Mouse (Mus musculus): ENCODE measurements around the gene Fam205a3. TPM values are rescaled to one million over a fixed set of nuclear protein-coding genes. Genes with fewer than 3 reads are reported as not detected.
"Not testable (repeated sequence)": the region's sequence is repeated elsewhere in the genome, so short reads cannot be mapped to it uniquely, and the experiment has no call there.

The Fam205a3 gene
- polyA plus RNA-seq (2015; fragmentation: Nextera tagmentation; extraction: Ambion mirVana) = not detected in 2 replicates

- not testable (repeated sequence) for ATAC-seq (ENCODE audit: low read depth); H3K9ac ChIP-seq (ENCODE audit: low read depth, low read length); H3K27ac ChIP-seq (ENCODE audit: low read length); H3K4me1 ChIP-seq (ENCODE audit: control insufficient read depth, low read depth, low read length); H3K27me3 ChIP-seq (ENCODE audit: control insufficient read depth, insufficient read depth, low read depth, low read length); H3K9me3 ChIP-seq (replicated peaks; ENCODE audit: control insufficient read depth, low read length); H3K4me2 ChIP-seq (ENCODE audit: low read depth, low read length); H3K4me3 ChIP-seq (ENCODE audit: low read depth, low read length); H3K36me3 ChIP-seq (ENCODE audit: control insufficient read depth, insufficient read depth)
- no CpG with 5 or more reads among the region's 1 CpGs for WGBS (ENCODE audit: insufficient replicate concordance)
Measured at GRCm38 (mm10) chr4:42318034-42318433, at the start of gene Fam205a3. TSS of gene Fam205a3 (plus strand) at chr4:42318334.

GRCm38 (mm10) chr4:42293967-42294366, 24.2 kb upstream of the Fam205a3 start, which contains the start of gene Gm21953:
TSS of gene Gm21953 (plus strand) at chr4:42294267.
- H3K27ac ChIP-seq (ENCODE audit: low read length); H3K4me2 ChIP-seq (ENCODE audit: low read depth, low read length); H3K4me1 ChIP-seq (ENCODE audit: control insufficient read depth, low read depth, low read length); H3K9me3 ChIP-seq (replicated peaks; ENCODE audit: control insufficient read depth, low read length); H3K27me3 ChIP-seq (ENCODE audit: control insufficient read depth, insufficient read depth, low read depth, low read length); H3K36me3 ChIP-seq (ENCODE audit: control insufficient read depth, insufficient read depth); H3K4me3 ChIP-seq (ENCODE audit: low read depth, low read length); ATAC-seq (ENCODE audit: low read depth); H3K9ac ChIP-seq (ENCODE audit: low read depth, low read length): not testable (repeated sequence)
- WGBS (ENCODE audit: insufficient replicate concordance) = no CpG with 5 or more reads among the region's 18 CpGs

Other genes with a start within 250 kb of the Fam205a3 start
- not detected in 2 replicates for gene Gm3893, start 227.1 kb upstream of the Fam205a3 start, polyA plus RNA-seq (2015; fragmentation: Nextera tagmentation; extraction: Ambion mirVana)
- gene Gm13304, start 203.5 kb upstream of the Fam205a3 start, polyA plus RNA-seq (2015; fragmentation: Nextera tagmentation; extraction: Ambion mirVana) = 0.29 TPM in 1 of 2 replicates, not detected in the other
- not detected in 2 replicates for gene Gm13306, start 164.9 kb upstream of the Fam205a3 start, polyA plus RNA-seq (2015; fragmentation: Nextera tagmentation; extraction: Ambion mirVana)
- 0.27 TPM in 1 of 2 replicates, not detected in the other for gene Gm13305, start 149.7 kb upstream of the Fam205a3 start, polyA plus RNA-seq (2015; fragmentation: Nextera tagmentation; extraction: Ambion mirVana)
- gene Gm10600, start 77.7 kb upstream of the Fam205a3 start, polyA plus RNA-seq (2015; fragmentation: Nextera tagmentation; extraction: Ambion mirVana) = 0.05 TPM in 1 of 2 replicates, not detected in the other
- gene Ccl21b, start 62.6 kb upstream of the Fam205a3 start, polyA plus RNA-seq (2015; fragmentation: Nextera tagmentation; extraction: Ambion mirVana) = not detected in 2 replicates
- gene Gm21953, start 24.1 kb upstream of the Fam205a3 start, polyA plus RNA-seq (2015; fragmentation: Nextera tagmentation; extraction: Ambion mirVana) = not detected in 2 replicates
- not detected in 2 replicates for gene Gm21586, start 121.0 kb downstream of the Fam205a3 start, polyA plus RNA-seq (2015; fragmentation: Nextera tagmentation; extraction: Ambion mirVana)
- not detected in 2 replicates for gene Gm2163, start 148.4 kb downstream of the Fam205a3 start, polyA plus RNA-seq (2015; fragmentation: Nextera tagmentation; extraction: Ambion mirVana)
- not detected in 2 replicates for gene Fam205a2, start 209.8 kb downstream of the Fam205a3 start, polyA plus RNA-seq (2015; fragmentation: Nextera tagmentation; extraction: Ambion mirVana)

Data from liver, embryonic 16.5 days (tissue).